ENCODE assay signal across 12 mouse cellular contexts in genomic region chrX:104853610-104854009, GRCm38 (mm10). TPM values are rescaled to one million over a fixed set of nuclear protein-coding genes. Genes with fewer than 3 reads are reported as not detected.
DNase-seq lines count a peak whose midpoint lies in the region; ATAC-seq lines count a peak whose summit lies in the region.
"Had no signal": no experiment of that assay in that cellular context is flagged by ENCODE, and none has a peak within 500 bp of the region (broad histone marks: within the 10 kb centered on the region; RNA-seq: fewer than 3 reads in every experiment).

No protein-coding gene starts in this region.

- intact Hi-C loops in left cerebral cortex, postnatal 14 days (cut with DNase I), result no loop called here

- no peaks in the 10 kb centered on the region for H3K36me3 ChIP-seq in heart, embryonic 11.5 days (ENCODE audit: control insufficient read depth, insufficient read depth, low read length)
- no peaks in the 10 kb centered on the region for H3K36me3 ChIP-seq in neural tube, embryonic 12.5 days
- H3K36me3 ChIP-seq in hindbrain, embryonic 15.5 days, result no peaks in the 10 kb centered on the region

- DNase-seq in heart, adult 18-20 months, result no peak
- DNase-seq in neural tube, embryonic 10.5 days (ENCODE audit: extremely low spot score, low spot score), result no peak
- peak; percentile 50 for DNase-seq in retina, embryonic 14.5 days (ENCODE audit: low spot score)
- no peak for DNase-seq in left cerebral cortex, postnatal 14 days (ENCODE audit: low spot score in 2 of 2)
- DNase-seq in right cerebral cortex, adult 18-20 months, result no peak
- DNase-seq: B cell, adult 2 months; gastrocnemius, adult 2 months; kidney, adult 2 months had no signal

- H3K4me2 ChIP-seq in heart, embryonic 11.5 days, result peak overlapping the region; percentile 43
- H3K4me2 ChIP-seq in neural tube, embryonic 12.5 days (replicated peaks), result 0 out of 2 replicates have a peak overlapping the region, but pooled peaks have one; percentile 1
- H3K4me2 ChIP-seq in hindbrain, embryonic 15.5 days, result peak overlapping the region; percentile 24

- H3K4me3 ChIP-seq in heart, embryonic 11.5 days (ENCODE audit: low read depth, low read length), result no peak overlapping the region
- no peak overlapping the region for H3K4me3 ChIP-seq in neural tube, embryonic 12.5 days
- H3K4me3 ChIP-seq in hindbrain, embryonic 15.5 days, result no peak overlapping the region
- H3K4me3 ChIP-seq: gastrocnemius, adult 2 months had no signal

- no peak overlapping the region for H3K9ac ChIP-seq in heart, embryonic 11.5 days (ENCODE audit: low read depth, low read length)
- no peak overlapping the region for H3K9ac ChIP-seq in neural tube, embryonic 12.5 days
- no peak overlapping the region for H3K9ac ChIP-seq in hindbrain, embryonic 15.5 days

- H3K27ac ChIP-seq in heart, embryonic 11.5 days (ENCODE audit: low read depth, low read length), result no peak overlapping the region
- H3K27ac ChIP-seq in neural tube, embryonic 12.5 days, result no peak overlapping the region
- H3K27ac ChIP-seq in hindbrain, embryonic 15.5 days (replicated peaks), result no peak overlapping the region
- H3K27ac ChIP-seq: gastrocnemius, adult 2 months had no signal

- WGBS in heart, embryonic 11.5 days (ENCODE audit: insufficient replicate concordance), result 35% methylated on average over 9 of the region's 9 CpGs
- WGBS in neural tube, embryonic 12.5 days, result 33% methylated on average over 9 of the region's 9 CpGs
- 41% methylated on average over 9 of the region's 9 CpGs for WGBS in hindbrain, embryonic 15.5 days

- peaks cover 20% of the 10 kb centered on the region for H3K27me3 ChIP-seq in heart, embryonic 11.5 days (ENCODE audit: control insufficient read depth, insufficient read depth, low read length)
- H3K27me3 ChIP-seq in neural tube, embryonic 12.5 days (replicated peaks), result peaks cover 6% of the 10 kb centered on the region
- H3K27me3 ChIP-seq in hindbrain, embryonic 15.5 days, result peaks cover 33% of the 10 kb centered on the region; the same call in 1 of the 2 replicates

- 0 out of 2 replicates have a peak, but pooled peaks cover 2% of the 10 kb centered on the region for H3K9me3 ChIP-seq in heart, embryonic 11.5 days (replicated peaks; ENCODE audit: control insufficient read depth, low read length)
- no peaks in the 10 kb centered on the region for H3K9me3 ChIP-seq in neural tube, embryonic 12.5 days
- no peaks in the 10 kb centered on the region for H3K9me3 ChIP-seq in hindbrain, embryonic 15.5 days

- no peaks in the 10 kb centered on the region for H3K4me1 ChIP-seq in heart, embryonic 11.5 days (ENCODE audit: control insufficient read depth, insufficient read depth, low read length)
- H3K4me1 ChIP-seq in neural tube, embryonic 12.5 days, result no peaks in the 10 kb centered on the region
- H3K4me1 ChIP-seq in hindbrain, embryonic 15.5 days (replicated peaks), result no peaks in the 10 kb centered on the region

- no peak for ATAC-seq in heart, embryonic 11.5 days (replicated peaks; ENCODE audit: insufficient number of reproducible peaks, low FRiP score, low TSS enrichment)
- no peak for ATAC-seq in neural tube, embryonic 12.5 days (ENCODE audit: low FRiP score, low read depth)
- no peak for ATAC-seq in hindbrain, embryonic 15.5 days (ENCODE audit: low FRiP score, low read depth)
- ATAC-seq: Patski had no signal

RNA-seq across cellular contexts. Expression of gene Magee2, which starts 3.5 kb away (rescaled TPM):
- 2.2 and 2.5 TPM in 2 replicates for polyA plus RNA-seq in heart, embryonic 11.5 days (2014; fragmentation: Nextera tagmentation; extraction: Ambion mirVana)
- total RNA-seq in heart, adult 18-20 months (2021), result not detected
- polyA plus RNA-seq in neural tube, embryonic 12.5 days (2016; fragmentation: Nextera tagmentation; extraction: Ambion mirVana), result 7.7 and 8.4 TPM in 2 replicates
- polyA plus RNA-seq in hindbrain, embryonic 15.5 days (2015; fragmentation: Nextera tagmentation; extraction: Ambion mirVana), result 31.5 and 32.9 TPM in 2 replicates
- total RNA-seq in left cerebral cortex, postnatal 14 days (2021), result 10 to 100 TPM in 1 of 2 experiments, 1 to 10 TPM in 1; 8.9 to 10.7 TPM
- total RNA-seq: gastrocnemius, adult 2 months had no signal
- polyA plus RNA-seq: Patski had no signal
